Mouse (Mus musculus): ENCODE data around the gene Pgf. TPM values are rescaled to one million over a fixed set of nuclear protein-coding genes. Genes with fewer than 3 reads are reported as not detected.
"Not testable (repeated sequence)": the region's sequence is repeated elsewhere in the genome, so short reads cannot be mapped to it uniquely, and the experiment has no call there.

The Pgf gene
- polyA plus RNA-seq, 1 experiment from 2014 or later = 9.9 TPM

- Histone ChIP-seq H3K4me2 (ENCODE audit: low read depth, low read length) (no peak overlapping the region), H3K4me3 (ENCODE audit: low read length) (no peak overlapping the region), H3K27me3 (ENCODE audit: control insufficient read depth, insufficient read depth, low read depth, low read length) (peaks cover 5% of the 10 kb centered on the region; the same call in 1 of the 2 replicates), H3K9ac (ENCODE audit: low read length) (no peak overlapping the region), H3K36me3 (ENCODE audit: control insufficient read depth, insufficient read depth, low read length) (no peaks in the 10 kb centered on the region), H3K4me1 (replicated peaks; ENCODE audit: control insufficient read depth, insufficient read depth, low read length) (peaks cover 15% of the 10 kb centered on the region), H3K9me3 (ENCODE audit: control insufficient read depth, low read length) (no peaks in the 10 kb centered on the region), H3K27ac (ENCODE audit: low read length) (no peak overlapping the region)
- ATAC-seq (ENCODE audit: low read depth) = no peak
- 54% methylated on average over 3 of the region's 3 CpGs for WGBS
Measured at GRCm38 (mm10) chr12:85153011-85153410, 24.6 kb downstream of the Pgf start.

GRCm38 (mm10) chr12:85151002-85151774, 26.4 kb downstream of the Pgf start, which contains the start of gene Rps6kl1:
Gene Rps6kl1 (minus strand): TSS chr12:85151264.
- WGBS = 15% methylated on average over 27 of the region's 28 CpGs
- peak within 1 kb of the TSS; percentile 50 for H3K4me2 ChIP-seq (ENCODE audit: low read depth, low read length)
- H3K9me3 ChIP-seq (ENCODE audit: control insufficient read depth, low read length) = no peaks in the 10 kb centered on the region
- H3K4me3 ChIP-seq (ENCODE audit: low read length) = peak within 1 kb of the TSS; percentile 24
- ATAC-seq (ENCODE audit: low read depth) = peak; percentile 73
- H3K27ac ChIP-seq (ENCODE audit: low read length) = no peak within 1 kb of the TSS
- peaks cover 5% of the 10 kb centered on the region; the same call in 1 of the 2 replicates for H3K27me3 ChIP-seq (ENCODE audit: control insufficient read depth, insufficient read depth, low read depth, low read length)
- H3K9ac ChIP-seq (ENCODE audit: low read length) = peak within 1 kb of the TSS; percentile 2
- H3K36me3 ChIP-seq (ENCODE audit: control insufficient read depth, insufficient read depth, low read length) = no peaks in the 10 kb centered on the region
- H3K4me1 ChIP-seq (replicated peaks; ENCODE audit: control insufficient read depth, insufficient read depth, low read length) = peaks cover 23% of the 10 kb centered on the region

- Histone ChIP-seq H3K4me2 (ENCODE audit: low read depth, low read length) (peak overlapping the region; percentile 50), H3K36me3 (ENCODE audit: control insufficient read depth, insufficient read depth, low read length) (no peaks in the 10 kb centered on the region), H3K9me3 (ENCODE audit: control insufficient read depth, low read length) (no peaks in the 10 kb centered on the region), H3K4me3 (ENCODE audit: low read length) (peak overlapping the region; percentile 24), H3K4me1 (replicated peaks; ENCODE audit: control insufficient read depth, insufficient read depth, low read length) (peaks cover 25% of the 10 kb centered on the region), H3K27me3 (ENCODE audit: control insufficient read depth, insufficient read depth, low read depth, low read length) (peaks cover 5% of the 10 kb centered on the region; the same call in 1 of the 2 replicates), H3K27ac (ENCODE audit: low read length) (no peak overlapping the region), H3K9ac (ENCODE audit: low read length) (peak overlapping the region; percentile 2)
- 8% methylated on average over 20 of the region's 20 CpGs for WGBS
- ATAC-seq (ENCODE audit: low read depth) = no peak
Measured at GRCm38 (mm10) chr12:85150321-85151001, 27.1 kb downstream of the Pgf start.

- H3K9ac ChIP-seq (ENCODE audit: low read length) = no peak overlapping the region
- peaks cover 25% of the 10 kb centered on the region for H3K4me1 ChIP-seq (replicated peaks; ENCODE audit: control insufficient read depth, insufficient read depth, low read length)
- no peaks in the 10 kb centered on the region for H3K9me3 ChIP-seq (ENCODE audit: control insufficient read depth, low read length)
- H3K4me2 ChIP-seq (ENCODE audit: low read depth, low read length) = no peak overlapping the region
- peaks cover 5% of the 10 kb centered on the region; the same call in 1 of the 2 replicates for H3K27me3 ChIP-seq (ENCODE audit: control insufficient read depth, insufficient read depth, low read depth, low read length)
- H3K27ac ChIP-seq (ENCODE audit: low read length) = no peak overlapping the region
- ATAC-seq (ENCODE audit: low read depth) = no peak
- no peaks in the 10 kb centered on the region for H3K36me3 ChIP-seq (ENCODE audit: control insufficient read depth, insufficient read depth, low read length)
- H3K4me3 ChIP-seq (ENCODE audit: low read length) = no peak overlapping the region
- WGBS = 76% methylated on average over 9 of the region's 9 CpGs
Measured at GRCm38 (mm10) chr12:85146881-85147280, 30.7 kb downstream of the Pgf start.

- peak; percentile 55 for ATAC-seq (ENCODE audit: low read depth)
- H3K4me3 ChIP-seq (ENCODE audit: low read length) = no peak overlapping the region
- WGBS = 28% methylated on average over 9 of the region's 11 CpGs
- no peaks in the 10 kb centered on the region for H3K36me3 ChIP-seq (ENCODE audit: control insufficient read depth, insufficient read depth, low read length)
- H3K27me3 ChIP-seq (ENCODE audit: control insufficient read depth, insufficient read depth, low read depth, low read length) = peaks cover 4% of the 10 kb centered on the region; the same call in 1 of the 2 replicates
- H3K4me2 ChIP-seq (ENCODE audit: low read depth, low read length) = no peak overlapping the region
- no peak overlapping the region for H3K9ac ChIP-seq (ENCODE audit: low read length)
- peak overlapping the region; percentile 47 for H3K27ac ChIP-seq (ENCODE audit: low read length)
- no peaks in the 10 kb centered on the region for H3K9me3 ChIP-seq (ENCODE audit: control insufficient read depth, low read length)
- H3K4me1 ChIP-seq (replicated peaks; ENCODE audit: control insufficient read depth, insufficient read depth, low read length) = peaks cover 24% of the 10 kb centered on the region
Measured at GRCm38 (mm10) chr12:85146355-85146754, 31.2 kb downstream of the Pgf start.

- H3K27ac ChIP-seq (ENCODE audit: low read length) = peak overlapping the region; percentile 47
- 47% methylated on average over 9 of the region's 9 CpGs for WGBS
- no peaks in the 10 kb centered on the region for H3K9me3 ChIP-seq (ENCODE audit: control insufficient read depth, low read length)
- H3K9ac ChIP-seq (ENCODE audit: low read length) = no peak overlapping the region
- H3K36me3 ChIP-seq (ENCODE audit: control insufficient read depth, insufficient read depth, low read length) = no peaks in the 10 kb centered on the region
- H3K4me3 ChIP-seq (ENCODE audit: low read length) = no peak overlapping the region
- ATAC-seq (ENCODE audit: low read depth) = peak; percentile 76
- no peak overlapping the region for H3K4me2 ChIP-seq (ENCODE audit: low read depth, low read length)
- H3K4me1 ChIP-seq (replicated peaks; ENCODE audit: control insufficient read depth, insufficient read depth, low read length) = peaks cover 17% of the 10 kb centered on the region
- peaks cover 2% of the 10 kb centered on the region for H3K27me3 ChIP-seq (ENCODE audit: control insufficient read depth, insufficient read depth, low read depth, low read length)
Measured at GRCm38 (mm10) chr12:85145630-85146029, 32.0 kb downstream of the Pgf start.

DNA sequence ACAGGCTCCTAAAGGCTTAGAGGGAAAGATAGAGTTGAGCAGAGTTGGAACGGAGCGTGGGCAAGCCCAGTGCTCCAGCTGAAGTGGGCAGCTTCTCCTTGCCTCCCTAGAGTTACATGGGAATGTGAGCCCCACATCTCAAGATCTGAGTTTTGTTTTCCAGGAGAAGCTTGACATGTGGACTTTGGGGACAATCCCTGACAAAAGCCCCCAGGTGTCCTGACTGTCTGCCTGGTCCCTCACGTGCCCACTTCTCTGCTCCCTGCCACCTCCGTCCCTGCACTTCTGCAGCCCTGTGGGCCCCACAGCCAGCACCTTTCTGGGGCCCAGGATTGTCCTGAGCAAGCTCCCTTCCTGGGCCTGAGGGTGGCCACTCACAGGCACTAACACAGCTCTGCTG, 32.8 kb downstream of the Pgf start:
- no peaks in the 10 kb centered on the region for H3K36me3 ChIP-seq (ENCODE audit: control insufficient read depth, insufficient read depth, low read length)
- H3K4me1 ChIP-seq (replicated peaks; ENCODE audit: control insufficient read depth, insufficient read depth, low read length) = peaks cover 12% of the 10 kb centered on the region
- no peak overlapping the region for H3K4me2 ChIP-seq (ENCODE audit: low read depth, low read length)
- H3K4me3 ChIP-seq (ENCODE audit: low read length) = no peak overlapping the region
- H3K9ac ChIP-seq (ENCODE audit: low read length) = no peak overlapping the region
- H3K9me3 ChIP-seq (ENCODE audit: control insufficient read depth, low read length) = no peaks in the 10 kb centered on the region
- H3K27ac ChIP-seq (ENCODE audit: low read length) = no peak overlapping the region
- peaks cover 2% of the 10 kb centered on the region for H3K27me3 ChIP-seq (ENCODE audit: control insufficient read depth, insufficient read depth, low read depth, low read length)
- WGBS = 91% methylated on average over 4 of the region's 4 CpGs
- no peak for ATAC-seq (ENCODE audit: low read depth)

DNA sequence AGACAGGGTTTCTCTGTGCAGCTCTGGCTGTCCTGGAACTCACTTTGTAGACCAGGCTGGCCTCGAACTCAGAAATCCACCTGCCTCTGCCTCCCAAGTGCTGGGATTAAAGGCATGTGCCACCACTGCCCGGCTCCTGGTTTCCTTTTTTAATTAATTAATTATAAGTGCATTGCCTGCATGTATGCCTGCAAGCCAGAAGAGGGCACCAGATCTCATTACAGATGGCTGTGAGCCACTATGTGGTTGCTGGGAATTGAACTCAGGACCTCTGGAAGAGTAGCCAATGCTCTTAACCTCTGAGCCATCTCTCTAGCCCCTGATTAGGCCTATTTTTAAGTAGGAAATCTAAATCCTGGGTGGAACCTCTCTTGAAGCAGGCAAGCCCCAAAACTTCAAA, 33.3 kb downstream of the Pgf start:
- WGBS = 57% methylated on average over 2 of the region's 2 CpGs
- not testable (repeated sequence) for ATAC-seq (ENCODE audit: low read depth); H3K27me3 ChIP-seq (ENCODE audit: control insufficient read depth, insufficient read depth, low read depth, low read length); H3K9ac ChIP-seq (ENCODE audit: low read length); H3K9me3 ChIP-seq (ENCODE audit: control insufficient read depth, low read length); H3K4me2 ChIP-seq (ENCODE audit: low read depth, low read length); H3K36me3 ChIP-seq (ENCODE audit: control insufficient read depth, insufficient read depth, low read length); H3K4me3 ChIP-seq (ENCODE audit: low read length); H3K27ac ChIP-seq (ENCODE audit: low read length)
- H3K4me1 ChIP-seq (replicated peaks; ENCODE audit: control insufficient read depth, insufficient read depth, low read length) = peaks cover 12% of the 10 kb centered on the region

DNA sequence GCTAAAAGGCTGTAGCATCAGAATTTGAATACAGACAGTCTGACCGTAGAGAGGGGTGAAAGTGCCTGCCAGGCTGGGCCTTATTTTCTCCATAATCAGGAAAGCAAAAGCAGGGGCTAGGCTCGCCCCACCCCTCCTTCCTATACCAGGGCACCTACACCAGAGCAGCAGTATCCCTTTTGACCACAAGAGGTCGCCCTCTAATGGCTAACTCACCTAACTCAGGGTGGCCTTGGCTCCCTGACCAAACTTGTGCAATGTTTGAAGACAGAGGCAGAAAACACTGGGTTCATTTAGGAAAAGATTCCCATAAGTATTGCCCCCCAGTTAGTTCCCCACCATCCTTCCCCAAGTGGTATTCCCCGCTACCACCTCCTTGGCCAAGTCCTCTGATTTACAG, 34.8 kb downstream of the Pgf start:
- H3K36me3 ChIP-seq (ENCODE audit: control insufficient read depth, insufficient read depth, low read length) = no peaks in the 10 kb centered on the region
- no peak overlapping the region for H3K9ac ChIP-seq (ENCODE audit: low read length)
- no peaks in the 10 kb centered on the region for H3K9me3 ChIP-seq (ENCODE audit: control insufficient read depth, low read length)
- no peak overlapping the region for H3K4me3 ChIP-seq (ENCODE audit: low read length)
- WGBS = 19% methylated on average over 4 of the region's 4 CpGs
- H3K4me2 ChIP-seq (ENCODE audit: low read depth, low read length) = no peak overlapping the region
- ATAC-seq (ENCODE audit: low read depth) = peak; percentile 73
- peaks cover 2% of the 10 kb centered on the region for H3K27me3 ChIP-seq (ENCODE audit: control insufficient read depth, insufficient read depth, low read depth, low read length)
- H3K4me1 ChIP-seq (replicated peaks; ENCODE audit: control insufficient read depth, insufficient read depth, low read length) = peaks cover 12% of the 10 kb centered on the region
- no peak overlapping the region for H3K27ac ChIP-seq (ENCODE audit: low read length)

Data from lung, embryonic 16.5 days (tissue).